Mouse (Mus musculus) thymus, postnatal 14 days (tissue): ENCODE measurements at regions not wholly inside any gene's neighbourhood (a gene's known extent, or its start where the extent isn't known, plus 50 kb on each side); places are given as distances from the start of the nearest gene placed in this dataset.

Experiments used
- DNase-seq: peaks from one replicate; pipeline ENCODE4 v3.0.0; 2021

DNA sequence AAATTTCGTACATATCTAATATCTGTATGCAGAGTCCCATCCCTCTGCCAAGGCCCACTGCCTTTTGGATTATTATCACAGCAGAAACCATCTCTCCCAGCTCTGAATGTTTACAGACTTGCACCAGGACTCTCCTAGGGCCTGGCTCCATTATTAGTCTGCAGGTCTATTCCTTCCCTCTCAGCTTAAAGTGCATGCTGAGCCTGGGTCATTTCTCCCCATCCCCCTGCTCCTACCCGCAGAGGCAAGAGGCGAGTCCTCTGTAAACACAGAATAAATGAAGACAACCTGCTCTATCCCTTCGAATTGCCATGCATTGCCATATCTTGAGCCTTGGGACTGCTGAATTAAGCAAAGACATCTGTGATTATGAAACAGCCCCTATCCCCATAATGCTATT is 362.6 kb upstream of the Cdh11 start:
- DNase-seq = no peak

DNA sequence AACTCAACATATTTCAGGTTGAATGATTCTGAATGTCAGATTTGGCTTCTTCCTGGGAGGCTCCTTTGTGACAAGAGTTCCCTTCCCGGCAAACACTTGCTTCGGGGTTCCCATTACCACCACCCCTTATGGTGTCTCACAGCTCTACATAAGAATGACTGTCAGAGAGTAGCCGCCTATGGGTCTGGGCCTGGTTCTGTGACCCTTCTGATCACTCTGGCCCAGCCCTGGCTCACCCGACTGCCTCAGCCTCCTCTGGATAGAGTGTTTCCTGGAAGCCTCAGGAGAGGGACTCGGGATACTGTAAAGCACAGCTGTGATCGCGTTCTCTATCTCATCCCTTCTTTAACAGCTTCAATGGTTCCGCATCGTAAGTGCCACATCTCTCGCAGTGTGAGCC is 363.0 kb upstream of the Cdh11 start:
- DNase-seq = no peak

DNA sequence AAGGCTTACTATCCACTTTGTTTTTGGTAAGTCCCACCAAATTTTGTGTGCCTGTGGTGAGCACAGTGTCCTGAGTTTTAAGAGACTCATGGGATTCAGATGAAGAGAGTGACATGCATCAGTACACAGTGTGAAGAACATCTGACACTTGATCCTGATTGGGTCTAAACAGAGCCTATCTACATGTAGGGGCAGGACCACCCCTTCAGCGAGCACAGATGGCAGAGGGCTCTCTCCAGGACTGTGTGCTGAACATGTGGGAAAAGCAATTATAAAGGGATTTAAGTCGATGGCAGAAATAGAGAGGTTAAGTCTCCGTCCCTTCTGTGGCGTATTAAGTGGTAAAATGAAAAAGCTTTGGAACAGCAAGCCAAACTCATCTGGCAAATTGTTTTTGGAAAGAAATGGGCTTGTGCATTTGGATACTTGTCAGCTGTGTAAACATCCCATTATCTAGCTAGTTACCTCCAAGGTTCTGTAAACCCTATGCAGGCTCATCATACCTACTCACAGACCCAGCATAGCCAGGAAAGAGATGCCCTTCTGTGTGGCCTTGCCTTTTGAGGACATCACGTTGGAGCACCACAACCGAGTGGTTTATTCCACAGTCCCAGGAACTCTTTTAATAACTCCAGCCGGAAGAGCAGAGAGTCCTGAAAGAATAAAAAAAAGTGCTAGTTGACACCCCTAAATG is 381.3 kb upstream of the Cdh11 start:
- no peak for DNase-seq

DNA sequence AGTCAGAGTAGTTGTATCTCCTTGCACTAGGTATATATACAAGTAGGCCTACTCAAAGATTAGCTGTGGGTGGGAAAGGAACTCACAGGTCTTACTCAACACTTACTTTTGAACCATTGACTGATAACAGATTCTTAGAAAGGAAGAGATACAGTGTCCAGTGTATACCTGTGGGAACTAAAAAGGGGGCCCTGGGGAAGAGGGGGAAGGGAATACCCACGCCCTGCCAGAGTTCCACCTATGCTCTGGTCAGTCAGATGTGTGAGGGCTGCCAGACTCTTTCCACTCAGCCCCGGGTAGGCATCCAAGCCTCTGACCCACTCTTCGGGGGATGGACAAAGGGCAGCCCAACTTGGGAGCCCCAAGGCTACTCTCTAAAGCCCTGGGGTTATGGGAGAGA is 387.9 kb upstream of the Cdh11 start:
- DNase-seq = no peak

DNA sequence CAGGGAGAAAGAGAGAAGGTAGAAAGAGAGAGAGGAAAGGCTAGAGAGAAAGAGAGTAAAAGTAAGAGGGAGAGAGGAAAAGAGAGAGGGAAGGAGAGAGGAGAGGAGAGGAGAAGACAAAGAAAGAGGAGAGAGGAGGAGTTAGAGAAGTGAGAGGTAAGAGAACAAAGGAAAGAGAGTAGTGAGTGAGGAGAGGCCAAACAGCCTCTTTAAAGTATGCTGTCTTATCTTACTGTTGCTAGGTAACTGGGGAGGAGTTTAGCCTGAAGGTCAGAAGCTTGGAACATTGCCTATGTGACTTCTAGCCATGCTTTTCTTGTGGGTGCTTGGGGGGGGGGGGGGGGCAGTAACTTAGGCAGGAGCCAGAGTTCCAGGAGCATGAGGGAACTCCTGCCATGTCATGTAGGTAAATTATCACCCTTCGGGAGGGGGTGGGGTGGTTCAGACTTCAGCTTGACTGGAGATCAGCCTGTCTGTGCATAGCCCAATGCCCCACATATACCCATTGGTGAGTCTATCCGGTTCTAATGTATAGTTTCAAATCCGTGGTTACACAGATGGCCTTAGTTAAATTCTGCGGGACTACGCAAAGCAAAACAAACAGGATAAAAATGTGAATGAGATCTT is 388.5 kb upstream of the Cdh11 start:
- DNase-seq = no peak

DNA sequence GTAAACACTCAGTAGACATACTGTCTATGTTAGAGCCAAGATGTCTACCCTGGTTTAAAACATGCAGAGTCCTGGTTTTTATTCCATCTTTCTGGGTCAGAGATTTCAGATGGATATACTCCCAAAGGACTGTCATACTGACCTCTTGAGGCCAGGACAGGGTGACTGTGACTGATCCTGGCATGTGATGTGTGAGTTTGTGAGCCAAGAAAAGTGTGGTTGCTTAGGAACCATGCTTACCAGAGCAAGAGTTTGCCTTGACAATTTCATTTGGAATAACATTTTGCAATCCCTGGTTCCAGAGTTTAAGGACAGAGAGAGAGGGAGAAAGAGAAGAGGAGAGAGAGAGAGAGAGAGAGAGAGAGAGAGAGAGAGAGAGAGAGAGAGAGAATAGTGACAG is 395.2 kb upstream of the Cdh11 start:
- DNase-seq = no peak

DNA sequence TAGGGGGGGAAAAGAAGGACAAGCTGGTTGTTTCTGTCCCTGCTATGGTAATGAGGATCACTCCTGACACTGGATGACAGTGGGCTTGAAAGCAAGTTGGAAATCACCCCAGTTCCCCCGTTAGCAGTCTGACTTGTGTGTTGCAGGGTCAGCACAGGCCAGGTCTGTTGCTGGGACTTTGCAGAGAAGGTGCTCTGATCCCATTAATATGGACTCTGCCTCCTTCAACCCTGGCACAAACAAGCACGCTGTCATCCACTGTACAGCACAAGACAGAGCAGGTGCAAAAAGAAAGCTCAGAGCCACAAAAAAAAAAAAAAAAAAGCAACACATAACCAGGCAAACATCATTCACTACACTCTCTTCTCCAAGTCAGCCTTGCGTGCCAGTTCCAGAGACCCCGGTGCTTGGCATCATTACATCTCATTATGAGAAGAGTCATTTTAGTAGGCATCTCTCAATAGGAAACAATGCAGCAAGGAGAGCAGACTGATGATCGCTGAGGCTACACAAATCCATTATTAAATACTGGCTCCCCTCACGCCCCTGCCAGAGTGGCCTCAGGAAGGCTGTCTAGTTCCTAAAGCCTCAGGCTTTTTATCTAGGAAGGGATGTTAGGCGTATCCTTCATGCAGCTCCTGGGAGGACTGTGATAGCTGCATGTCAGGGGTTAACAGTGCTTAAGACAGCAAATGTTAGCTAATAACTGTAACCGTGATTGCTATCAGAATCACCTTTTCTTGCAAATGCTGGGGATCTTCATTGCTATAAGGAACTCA is 403.5 kb upstream of the Cdh11 start:
- DNase-seq = no peak

DNA sequence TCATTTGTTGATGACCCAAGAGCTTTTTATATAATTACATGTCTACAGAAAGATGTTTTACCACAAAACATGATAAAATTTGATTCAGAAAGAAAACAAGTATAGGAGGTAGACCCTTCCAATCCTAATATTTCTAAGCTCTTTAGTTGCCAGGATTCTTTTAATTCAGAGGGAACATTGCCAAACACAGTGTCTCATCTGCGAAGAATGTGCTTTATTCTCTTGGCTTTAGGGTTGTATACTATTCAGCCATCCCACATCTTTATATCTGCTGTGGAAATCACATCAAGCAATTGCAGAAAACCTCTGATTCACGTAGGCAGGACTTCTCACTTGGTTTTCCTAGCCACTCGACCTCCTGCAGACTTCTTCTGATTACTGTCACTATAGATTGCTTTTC is 412.8 kb upstream of the Cdh11 start:
- no peak for DNase-seq

DNA sequence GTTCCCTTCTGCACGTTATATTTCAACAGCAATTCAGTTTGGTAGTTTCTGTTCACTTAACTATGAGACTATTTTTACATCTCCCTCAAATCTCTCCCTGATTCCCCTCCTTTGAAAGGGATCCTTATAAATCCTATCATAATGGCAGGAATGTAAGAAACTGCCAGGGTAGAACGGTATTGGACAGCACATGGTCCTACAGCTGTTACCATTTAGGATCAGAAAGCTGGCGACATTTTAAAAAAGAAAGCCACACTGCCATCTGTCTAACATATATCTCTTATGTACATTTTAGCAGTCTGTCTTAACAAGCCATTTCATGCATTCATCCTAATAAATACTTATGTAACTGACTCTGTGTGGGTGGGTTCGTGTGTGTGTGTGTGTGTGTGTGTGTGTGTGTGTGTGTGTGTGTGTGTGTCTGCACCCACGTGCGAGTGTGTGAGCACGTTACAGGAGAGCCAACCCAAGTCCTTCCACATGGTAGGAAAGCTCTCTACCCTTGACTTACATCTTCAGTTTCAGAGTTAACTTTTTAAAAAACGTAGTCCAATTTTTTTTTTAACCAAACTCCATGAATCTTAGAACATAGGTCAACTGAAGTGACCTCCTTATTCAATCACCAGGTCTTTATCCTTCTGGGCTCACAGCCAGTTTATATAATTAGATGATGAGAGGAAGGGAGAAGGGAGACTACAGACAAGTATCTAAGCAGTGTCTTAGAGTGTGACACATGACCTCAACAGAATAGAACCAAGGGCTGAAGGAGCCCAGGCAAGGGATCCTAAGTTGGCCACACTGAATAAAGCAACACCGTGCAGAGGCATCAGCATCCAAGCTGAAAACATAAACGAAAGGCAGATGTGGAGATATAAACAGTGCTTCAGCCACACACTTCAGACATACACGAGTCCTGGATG is 414.5 kb upstream of the Cdh11 start:
- DNase-seq = no peak

DNA sequence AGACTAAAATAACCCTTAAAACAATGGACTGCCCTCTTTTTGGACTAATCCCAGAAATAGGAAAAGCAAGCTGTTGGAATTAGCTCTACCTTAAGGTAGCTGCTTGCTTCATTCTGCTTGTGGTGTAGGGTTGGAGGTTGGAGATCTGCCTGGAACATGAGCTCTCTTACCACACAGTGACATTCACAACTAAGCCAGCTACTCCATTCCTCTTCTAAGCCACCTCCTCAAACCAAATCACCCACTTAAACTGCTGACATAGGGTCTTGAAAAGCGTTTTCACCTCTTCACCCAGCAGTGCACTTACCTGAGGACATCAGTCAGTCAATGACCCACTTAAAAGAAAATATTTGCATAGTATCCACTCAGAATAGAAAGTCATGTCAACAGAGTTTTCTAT is 418.3 kb upstream of the Cdh11 start:
- DNase-seq = no peak

DNA sequence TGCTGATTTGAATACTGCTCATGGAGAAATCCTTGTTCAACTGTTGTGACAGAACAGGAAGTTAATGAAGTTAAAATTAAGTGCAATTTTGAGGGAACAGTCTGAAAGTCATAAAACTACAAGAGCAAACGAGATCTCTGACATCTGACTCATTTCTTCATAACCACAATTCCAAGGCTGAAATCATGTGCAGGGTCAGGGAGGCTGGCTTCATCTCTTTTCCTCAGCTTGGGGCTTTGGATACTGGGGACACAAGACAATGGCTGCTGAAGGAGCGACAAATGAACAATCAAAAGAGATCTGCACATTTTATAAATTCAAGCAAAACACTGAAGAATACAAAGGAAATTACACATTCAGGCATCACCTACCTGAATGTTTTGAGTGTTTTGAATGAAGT is 429.2 kb upstream of the Cdh11 start:
- no peak for DNase-seq

DNA sequence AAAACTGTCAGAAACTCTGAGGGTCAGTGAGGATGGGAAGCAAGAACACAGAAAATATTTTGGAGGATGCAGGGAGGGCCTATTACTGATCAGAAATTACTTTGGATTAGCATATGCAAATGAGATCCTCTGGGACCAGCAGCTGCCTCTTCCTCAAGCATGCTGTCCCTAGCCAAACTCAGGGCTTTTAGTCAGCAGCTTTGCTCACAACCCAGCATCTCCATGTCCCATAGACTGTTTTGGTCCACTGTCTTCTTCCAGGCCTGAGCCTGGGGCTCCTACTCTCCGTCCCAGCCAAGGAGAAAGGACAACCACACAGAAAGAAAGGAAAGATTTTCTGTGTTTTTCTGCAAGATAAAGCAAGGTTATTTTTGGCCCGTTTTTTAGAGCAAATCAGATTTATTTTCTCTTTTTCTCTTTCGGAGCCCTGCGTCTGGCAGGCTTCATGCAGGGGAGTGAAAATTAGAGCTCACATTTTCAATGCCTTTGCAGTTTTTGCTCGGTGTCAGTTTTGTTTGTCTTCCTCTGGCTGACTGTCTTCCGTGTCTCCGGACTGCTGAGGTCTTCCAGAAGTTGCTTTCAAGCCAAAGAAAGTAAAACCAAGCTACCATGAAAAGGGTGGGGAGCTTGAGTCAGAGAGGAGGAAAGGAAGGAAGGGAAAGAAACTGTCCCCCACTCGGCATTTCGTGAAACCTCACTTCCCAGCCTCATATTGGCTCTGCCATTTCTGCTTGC is 445.5 kb upstream of the Cdh11 start:
- no peak for DNase-seq

DNA sequence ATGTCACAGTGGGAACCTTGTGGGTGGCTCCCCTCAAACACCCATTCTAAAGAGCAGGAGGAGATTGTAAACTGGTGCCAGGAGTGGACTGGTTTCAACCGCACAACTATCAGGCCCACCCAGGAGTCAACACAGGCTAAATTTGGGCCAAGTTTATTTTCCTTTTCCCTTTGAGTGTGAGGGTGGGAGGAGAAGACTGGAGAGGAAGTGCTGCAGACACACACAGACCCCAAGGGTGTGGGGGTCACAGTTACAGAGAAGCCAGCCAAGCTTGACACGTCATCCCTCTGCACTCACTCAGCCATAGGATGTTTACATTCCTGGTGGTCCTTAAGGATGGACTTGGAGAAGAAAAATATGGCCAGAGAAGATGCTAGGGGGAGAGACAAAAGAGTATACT is 448.9 kb upstream of the Cdh11 start:
- DNase-seq = no peak

DNA sequence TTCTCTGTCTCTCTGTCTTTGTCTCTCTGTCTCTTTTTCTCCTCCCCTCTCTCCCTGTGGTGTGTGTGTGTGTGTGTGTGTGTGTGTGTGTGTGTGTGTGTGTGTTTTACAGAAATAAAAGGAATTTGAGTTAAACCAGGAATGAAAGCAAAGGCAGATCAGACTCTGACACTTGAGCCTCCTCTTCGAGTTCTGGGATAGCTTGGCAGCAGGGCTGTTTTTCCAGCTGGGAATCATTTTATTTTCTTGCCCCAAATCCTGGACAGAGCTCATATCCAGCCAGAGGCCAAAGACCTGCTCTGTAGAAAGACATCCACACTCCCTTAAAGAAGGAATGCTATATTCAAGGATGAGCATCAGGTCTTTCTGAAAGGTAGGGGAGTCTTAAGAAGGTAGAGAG is 450.2 kb upstream of the Cdh11 start:
- no peak for DNase-seq

DNA sequence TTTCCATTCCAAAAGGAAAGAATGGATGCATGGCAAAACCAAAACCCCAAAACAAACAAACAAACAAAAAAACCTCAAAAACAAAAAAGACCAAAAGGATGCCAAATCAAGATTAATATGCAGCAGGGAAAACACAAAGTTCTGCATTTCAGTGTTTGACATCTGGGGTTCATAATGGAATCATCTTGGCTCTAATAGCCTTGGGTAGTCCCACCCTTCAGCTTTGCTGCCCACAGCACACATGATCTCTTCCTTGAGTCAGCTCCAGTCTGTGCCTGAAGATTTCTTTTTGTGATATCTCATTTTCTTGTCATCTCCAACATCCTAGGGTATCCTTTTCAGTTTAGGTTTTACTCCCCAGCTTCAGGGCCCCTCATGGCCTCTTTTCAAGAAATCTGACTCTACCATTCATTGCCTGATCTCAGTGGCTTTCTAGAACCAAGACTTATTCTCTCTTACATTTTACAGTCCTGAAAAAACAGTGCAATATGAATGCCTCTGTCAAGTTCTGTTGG is 453.1 kb upstream of the Cdh11 start:
- DNase-seq = no peak

DNA sequence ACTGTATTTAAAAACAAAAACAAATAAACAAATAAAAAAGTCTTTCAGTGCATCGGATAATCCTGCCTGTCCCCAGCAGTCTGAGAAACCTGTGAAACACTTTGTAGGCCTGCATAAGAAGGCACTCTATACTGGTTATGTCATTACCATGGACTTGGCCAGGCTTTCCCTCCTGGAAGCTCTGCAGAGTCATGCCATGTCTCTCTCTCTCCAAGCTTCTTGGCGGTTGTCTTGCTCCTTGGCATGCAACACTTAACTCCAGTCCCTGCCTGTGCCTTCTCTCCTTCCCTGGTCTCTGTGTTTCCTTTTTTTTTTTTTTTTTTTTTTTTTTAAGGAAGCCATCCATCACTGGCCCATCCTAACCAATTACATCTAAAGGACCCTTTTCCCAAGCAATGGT is 458.7 kb upstream of the Cdh11 start:
- no peak for DNase-seq

DNA sequence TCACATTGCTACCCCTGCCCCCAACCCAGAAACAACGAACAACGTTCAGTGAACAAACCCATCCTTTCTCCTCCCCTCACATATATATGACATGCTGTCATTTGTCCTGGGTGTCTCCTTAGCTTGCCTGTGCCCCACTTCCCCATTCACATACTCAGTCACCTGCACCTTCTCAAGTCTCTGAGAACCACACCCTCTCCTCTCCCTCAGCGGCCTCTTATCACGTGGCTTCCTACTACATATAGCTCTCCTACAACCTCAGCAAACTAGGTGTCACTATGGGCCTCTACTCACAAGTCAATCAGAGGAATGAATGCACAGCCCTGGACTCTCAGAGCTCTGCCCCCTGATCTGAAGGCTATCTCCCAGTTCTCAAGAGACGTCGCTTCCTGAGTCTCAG is 459.2 kb upstream of the Cdh11 start:
- no peak for DNase-seq

DNA sequence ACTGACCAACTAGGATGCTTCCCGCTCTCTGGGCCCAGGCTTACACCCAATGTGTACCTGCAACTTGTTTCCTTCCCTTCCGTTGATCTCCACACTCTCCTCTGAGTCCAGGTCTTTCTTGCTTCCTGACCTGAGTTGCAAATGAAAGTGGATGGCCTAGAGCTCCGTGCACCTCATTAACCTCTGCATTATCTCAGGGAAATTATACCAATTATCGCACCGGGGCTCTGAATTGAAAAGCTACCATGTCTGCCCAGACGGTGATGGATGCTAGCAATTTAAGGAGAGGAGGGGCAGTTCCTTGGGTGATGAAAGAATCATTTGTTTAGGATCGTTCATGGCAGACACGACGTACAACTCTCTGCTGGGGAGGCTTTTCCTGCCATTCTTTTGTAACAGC is 460.4 kb upstream of the Cdh11 start:
- DNase-seq = no peak

DNA sequence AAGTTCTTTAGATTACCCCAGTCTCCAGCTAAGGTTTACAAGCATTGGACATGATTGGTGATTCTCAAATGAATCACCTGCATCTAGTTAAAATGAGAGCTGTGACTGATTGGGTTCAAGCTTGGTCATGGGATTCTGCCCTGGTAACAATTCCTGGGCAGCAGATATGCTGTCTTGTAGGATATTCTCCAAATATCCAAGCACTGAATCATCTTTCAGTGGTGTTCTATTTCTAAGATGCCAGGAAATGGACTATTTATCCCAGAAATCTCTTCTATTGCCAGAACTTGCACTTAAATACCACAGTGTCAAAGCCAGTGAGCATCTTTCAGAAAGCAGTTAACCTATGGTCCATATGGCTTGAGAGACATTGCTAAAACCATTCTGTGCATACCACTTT is 475.8 kb upstream of the Cdh11 start:
- no peak for DNase-seq

DNA sequence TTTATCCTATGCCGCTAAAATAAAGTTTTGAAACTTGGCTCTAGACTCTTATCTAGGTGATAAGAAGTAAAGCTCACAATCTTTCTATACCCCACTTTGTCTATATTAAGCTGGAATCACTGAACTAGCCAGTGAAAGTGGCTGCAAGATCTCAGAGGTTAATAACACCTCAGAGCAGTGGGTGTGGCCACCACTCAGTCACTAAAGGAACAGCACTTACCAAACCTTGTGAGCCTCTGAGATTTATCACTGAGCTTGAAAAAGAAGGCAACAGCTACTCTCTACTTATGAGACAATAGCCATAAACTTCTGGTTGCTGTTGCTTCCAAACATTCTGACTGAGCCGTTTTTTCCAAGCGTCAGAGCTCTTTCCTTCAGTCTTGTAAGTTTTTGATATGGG is 484.6 kb upstream of the Cdh11 start:
- DNase-seq = no peak

DNA sequence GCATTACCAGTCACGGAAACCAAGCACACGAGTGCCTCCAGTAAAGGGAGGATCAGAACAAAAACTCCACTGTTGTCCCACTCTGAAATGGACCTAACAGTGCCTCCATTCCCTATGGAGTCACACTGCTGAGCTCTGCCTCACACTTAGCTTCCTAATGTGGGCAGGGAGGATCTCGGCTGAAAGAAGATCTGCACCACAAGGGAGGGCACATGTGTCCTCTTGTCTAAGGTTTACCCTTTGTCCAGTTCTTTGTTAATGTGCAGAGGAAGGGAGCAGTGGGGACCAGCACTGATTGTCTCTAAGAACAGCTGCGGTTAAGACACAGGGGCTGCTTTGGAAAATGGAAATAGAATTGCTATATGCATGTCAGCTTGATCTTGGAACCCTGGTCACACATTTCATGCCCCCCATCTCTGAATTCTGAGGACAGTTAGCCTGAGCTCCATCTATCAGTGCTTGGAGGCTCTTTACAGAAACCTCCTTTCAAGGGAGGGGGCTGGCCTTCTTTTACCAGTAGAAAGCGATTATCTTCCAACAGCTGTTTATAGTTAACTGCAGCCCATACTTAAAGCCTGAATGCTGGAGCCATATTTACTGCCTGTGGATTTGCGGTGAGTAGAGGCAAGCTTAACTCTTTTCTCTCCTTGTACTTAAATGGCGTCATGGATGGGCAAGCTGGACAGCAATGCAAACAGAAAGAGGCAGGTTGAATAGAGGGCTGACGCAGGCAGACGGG is 485.5 kb upstream of the Cdh11 start:
- DNase-seq = no peak
